Mouse (Mus musculus): Measurements from ENCODE around the gene Gm49358. TPM values are rescaled to one million over a fixed set of nuclear protein-coding genes. Genes with fewer than 3 reads are reported as not detected.

The Gm49358 gene
- total RNA-seq, 2 experiments from 2014 or later = 4.8 to 6.2 TPM

DNA sequence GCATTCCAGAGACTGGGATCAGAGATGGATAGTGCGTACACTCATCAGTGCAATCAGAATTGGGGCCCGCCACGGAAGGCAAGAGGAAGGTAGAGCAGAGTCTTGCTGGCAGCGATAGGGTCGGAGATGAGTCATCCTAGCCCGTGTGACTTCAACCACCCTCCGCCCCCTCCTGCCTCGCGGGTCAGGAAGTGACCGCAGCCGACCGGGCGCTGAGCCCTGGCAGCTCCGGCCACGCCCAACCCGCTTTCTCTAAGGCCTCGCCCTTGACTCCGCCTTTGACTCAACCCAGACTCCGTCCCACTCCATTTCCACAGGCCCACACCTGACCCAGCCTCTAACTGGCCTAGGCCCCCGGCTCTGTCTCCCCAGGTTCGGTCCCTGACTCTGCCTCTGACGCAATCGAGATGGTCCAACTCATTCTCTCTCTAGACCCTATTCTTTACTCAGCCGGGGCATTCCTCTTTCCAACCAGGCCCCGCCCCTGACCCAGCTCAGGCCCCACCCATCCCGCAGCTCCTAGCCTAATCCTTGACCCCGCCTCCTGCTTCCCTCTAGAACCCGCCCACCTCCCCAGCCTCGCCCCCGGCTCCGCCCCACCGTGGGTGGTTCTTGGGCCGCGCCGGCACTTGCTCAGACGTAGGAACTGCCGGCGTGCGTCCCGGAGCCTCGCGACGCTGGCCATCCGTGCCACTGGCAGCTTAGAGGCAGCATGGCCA lies 14.8 kb downstream of the Gm49358 start, which contains the start of gene Nt5dc3:
Nt5dc3 (plus strand) TSS at position 608 of the 719 bp plus-strand sequence.
- peak; percentile 86 to 92 for DNase-seq (ENCODE audit: low spot score in 2 of 2)

DNA sequence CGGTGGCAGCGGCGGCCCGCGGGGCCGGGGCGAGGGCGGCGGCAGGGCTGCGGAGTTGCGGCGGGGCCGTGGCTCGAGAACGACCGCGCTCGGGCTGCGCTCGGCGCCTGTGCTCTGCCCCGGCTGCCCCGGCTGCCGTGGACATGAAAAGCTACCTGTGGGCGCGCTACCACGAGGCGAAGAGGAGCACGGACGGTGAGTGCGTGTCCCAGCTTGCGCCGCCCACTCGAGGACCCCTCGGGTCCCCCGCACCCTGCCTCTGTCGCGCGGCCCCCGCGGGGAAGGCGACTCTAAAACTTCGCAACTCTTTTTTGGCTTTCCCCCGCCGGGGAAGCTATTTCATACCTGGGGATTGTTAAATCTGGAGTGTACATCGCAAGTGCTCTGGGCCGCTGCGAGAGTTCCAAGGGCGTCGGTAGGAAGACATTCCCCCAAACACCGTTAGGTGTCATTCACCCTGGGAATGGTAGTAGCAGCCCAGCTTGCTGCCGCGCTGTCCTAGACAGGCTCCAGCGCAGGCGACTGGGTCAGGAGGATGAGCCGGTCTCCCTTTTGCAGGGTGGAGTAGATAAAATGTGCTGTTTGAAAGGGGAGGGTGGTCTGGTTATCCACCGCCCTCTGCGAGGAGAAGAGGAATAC lies 15.5 kb downstream of the Gm49358 start:
- DNase-seq (ENCODE audit: low spot score in 2 of 2) = peak in 1 of 2 experiments; percentile 24

DNA sequence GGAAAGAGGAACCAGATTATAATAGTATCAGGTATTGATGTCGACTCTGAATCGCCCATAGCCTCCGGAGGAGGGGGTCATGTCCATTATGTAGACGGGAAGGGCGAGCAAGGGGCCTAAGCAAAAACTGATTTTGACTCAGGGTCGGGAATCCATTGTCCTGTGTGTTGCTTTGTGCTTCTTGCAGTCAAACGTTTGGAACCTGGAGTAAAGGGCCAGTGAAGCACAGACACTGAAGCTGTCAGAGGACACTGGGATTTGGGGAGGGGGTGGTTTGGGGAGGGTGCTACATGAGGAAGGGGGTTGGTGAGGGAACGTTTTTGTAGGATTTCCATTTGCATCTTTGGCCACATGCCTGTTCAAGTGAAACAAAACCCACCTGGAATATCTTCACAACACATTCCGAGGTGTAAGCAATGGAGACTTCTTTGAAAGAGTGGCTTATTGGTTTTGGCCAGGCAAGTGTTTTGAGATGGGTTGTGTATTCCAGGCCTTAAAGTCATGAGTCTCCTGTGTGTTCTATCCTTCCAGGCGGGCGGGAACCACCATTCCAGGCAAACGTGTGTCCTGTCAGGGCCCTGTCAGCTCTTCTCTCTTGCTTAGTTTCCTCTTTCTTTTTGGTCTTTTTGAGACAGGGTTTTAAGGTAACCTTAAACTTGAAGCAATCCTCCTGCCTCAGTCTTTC lies 16.2 kb downstream of the Gm49358 start:
- DNase-seq (ENCODE audit: low spot score in 2 of 2) = no peak

DNA sequence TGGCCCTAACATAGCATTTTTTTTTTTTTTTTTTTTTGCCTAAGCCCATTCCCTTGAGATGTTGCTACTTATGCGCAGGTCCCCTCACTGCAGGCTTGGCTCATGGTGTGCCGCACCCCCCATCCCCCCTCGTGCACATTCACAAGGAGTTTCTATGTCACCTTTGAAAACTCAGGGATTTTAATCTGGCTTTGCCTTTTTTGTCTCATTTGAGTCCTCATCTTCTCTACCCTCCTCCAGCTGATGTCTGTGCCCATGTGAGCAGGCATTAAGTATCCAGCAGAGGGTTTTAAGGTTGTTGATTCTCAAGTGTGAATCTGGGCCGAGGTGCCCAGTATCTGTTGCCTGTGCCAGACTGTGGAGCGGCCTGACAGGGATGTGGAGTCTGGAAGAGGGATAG lies 17.9 kb downstream of the Gm49358 start:
- DNase-seq (ENCODE audit: low spot score in 2 of 2) = no peak

DNA sequence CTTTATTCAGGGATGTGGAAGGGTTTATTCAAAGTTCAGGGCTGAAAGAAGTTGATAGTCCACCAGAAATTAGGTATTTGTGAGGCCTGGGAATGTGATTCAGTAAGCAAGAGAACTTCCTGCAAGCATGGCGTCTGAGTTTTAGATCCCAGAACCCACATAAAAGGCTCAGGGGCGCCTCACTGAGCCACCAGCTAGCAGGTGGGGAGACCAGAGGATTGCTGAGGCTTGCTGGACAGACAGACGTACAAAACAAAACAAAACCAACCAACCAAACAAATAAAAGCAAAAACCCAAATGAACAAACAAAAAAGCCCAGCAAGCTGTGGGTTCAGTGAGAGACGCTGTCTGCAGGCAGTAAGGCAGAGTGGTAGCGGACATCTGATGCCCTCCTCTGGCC lies 18.9 kb downstream of the Gm49358 start:
- no peak for DNase-seq (ENCODE audit: low spot score in 2 of 2)

DNA sequence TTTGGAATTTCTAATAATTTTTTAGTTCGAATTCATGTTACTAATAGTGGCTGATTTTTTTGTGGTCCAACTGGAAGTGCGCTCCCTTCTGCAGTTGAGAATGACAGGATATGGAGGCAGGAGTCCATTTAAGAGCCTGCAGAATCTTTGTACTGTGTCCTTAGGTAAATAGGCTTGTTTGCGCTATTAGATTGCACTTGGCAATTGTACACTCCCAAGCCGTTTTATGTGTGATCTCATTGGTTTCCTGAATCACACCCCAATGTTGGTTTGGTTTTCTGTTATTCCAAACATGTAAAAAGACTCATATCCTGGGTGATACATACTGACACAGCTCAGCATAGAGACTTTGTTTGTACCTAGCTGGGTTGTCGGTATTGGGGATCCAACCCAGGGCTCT lies 19.8 kb downstream of the Gm49358 start:
- DNase-seq (ENCODE audit: low spot score in 2 of 2) = no peak

DNA sequence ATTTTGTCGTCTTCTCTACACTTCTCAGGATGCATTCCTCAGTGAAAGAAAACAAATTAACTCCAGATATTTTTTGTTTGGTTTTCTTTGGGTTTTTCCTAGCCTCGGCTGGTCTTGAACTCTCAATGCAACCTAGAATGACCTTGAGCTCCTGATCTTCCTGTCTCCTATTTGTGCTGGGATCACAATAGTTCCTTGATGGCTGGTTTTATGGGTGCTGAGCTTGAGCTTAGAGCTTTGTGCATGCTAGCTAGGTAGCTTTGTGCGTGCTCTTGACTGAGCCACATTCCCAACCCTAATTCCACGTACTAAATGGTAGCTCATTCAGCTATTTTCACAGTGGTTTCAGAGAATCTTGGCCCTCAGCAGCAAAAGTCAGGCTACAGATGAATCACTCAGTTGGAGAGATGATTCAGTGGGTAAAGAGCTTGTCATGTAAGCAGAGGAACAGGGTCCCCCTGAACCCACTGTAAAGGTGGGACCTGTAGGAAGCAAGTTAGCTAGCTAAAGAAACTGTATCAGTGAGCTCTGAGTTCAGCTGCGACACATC lies 20.4 kb downstream of the Gm49358 start:
- no peak for DNase-seq (ENCODE audit: low spot score in 2 of 2)

DNA sequence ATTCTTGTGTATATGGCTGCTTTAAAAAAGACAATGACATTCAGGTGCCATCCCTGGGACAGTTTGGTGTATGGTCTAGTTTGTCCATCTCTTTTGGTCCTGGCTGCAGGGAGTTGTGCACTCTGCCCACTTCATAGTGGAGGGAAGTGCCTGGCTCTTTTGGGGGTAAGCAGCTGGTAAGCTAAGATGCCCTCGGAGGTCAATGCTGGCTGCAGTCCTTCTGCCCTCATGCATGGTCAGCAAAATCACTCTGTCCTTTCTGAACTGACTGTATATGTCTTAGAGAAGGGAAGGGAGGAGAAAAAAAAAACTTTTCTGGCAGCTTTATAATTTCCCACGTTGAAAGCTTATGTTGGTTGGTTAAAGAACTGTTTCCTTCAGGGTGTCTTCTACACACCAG lies 21.6 kb downstream of the Gm49358 start:
- DNase-seq (ENCODE audit: low spot score in 2 of 2) = no peak

DNA sequence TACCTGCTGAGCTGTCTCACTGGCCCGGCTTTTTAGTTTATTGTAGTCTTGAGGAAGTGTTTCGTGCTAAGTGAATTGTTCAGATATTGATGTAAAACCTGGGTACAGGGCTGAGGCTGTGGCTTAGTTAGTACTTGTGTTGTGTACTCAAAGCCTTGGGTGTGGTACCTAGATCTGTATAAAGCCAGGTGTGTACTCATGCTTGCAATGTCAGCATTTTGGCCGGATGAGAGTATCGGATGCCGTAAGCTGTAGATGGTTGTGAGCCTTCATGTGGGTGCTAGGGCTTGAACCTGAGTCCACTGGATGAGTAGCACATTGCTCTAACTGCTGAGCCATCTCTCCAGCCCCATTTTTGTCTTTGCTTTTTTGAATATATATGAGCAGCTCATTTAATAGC lies 22.3 kb downstream of the Gm49358 start:
- no peak for DNase-seq (ENCODE audit: low spot score in 2 of 2)

DNA sequence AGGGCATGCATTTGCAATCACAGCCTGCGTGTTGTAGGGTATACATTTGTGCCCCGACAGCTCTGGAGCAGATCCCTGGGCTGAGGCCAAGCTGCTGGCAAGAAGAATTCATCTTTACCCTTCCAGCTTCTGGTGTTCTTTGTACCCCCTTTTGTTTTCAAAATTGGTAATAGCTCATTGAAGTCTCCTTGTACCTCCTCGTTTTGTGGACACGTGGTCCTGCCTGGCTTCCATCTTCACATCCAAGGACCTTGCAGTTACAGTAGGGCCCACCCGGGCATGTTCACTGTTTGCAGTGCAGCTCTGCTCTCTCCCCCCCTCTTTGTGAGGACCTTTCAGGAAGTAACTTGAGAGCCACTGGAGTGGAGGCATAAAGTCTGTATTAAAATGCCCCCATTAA lies 24.4 kb downstream of the Gm49358 start:
- DNase-seq (ENCODE audit: low spot score in 2 of 2) = no peak

DNA sequence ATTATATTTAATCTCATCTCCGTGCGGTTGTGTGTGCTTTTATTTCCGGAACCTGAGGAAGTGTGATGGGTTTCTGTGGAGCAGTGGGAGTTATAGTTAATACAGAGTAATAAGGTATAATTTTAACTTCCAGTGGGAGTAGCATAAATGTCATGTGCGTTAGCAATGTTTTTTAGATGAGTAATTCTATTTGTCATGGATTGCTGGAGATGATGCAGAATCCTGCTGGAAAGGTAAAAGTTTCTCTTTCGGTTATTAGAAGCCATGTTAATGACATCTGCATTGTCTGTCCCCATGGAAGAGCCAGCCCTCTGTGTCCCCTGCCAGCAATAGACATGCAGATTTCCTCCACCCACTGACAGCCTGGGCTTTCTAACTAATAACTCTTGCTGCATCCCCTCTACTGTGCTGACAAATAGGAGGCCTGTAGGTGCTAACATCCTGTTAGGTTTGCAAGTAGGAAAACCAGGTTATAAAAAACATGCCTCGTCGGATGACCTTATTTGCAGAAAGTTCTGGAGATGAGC lies 25.4 kb downstream of the Gm49358 start:
- DNase-seq (ENCODE audit: low spot score in 2 of 2) = no peak

DNA sequence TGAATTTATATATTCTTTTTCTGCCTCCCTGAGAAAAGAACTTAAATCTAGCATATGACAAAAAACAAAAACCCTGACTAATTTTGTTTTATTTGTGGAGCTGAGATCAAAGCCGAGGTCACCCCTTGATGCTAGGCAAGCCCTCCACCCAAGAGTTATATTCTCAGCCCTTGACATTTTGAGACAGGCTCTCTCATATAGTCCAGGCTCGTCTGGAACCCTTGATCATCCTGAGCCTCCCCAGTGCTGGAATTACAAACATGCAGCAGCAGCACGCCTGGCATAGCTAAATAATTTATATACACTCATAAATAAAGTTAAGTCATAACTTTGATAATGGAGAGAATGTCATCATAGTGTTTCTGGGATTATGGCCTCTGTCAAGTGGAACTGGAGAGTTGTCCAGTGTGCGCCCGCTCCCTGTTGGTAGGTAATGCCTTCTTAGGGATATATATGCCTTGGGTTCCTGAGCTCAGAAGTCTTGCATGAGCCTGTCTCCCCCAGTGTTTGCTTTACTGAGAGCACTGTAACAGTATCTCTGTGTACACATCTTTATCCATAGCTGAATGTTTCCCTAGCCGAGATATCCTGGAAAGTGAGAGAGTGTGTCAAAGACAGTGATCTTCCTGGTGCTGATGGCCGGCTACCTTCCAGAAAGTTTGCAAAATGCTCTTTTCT lies 27.9 kb downstream of the Gm49358 start:
- no peak for DNase-seq (ENCODE audit: low spot score in 2 of 2)

DNA sequence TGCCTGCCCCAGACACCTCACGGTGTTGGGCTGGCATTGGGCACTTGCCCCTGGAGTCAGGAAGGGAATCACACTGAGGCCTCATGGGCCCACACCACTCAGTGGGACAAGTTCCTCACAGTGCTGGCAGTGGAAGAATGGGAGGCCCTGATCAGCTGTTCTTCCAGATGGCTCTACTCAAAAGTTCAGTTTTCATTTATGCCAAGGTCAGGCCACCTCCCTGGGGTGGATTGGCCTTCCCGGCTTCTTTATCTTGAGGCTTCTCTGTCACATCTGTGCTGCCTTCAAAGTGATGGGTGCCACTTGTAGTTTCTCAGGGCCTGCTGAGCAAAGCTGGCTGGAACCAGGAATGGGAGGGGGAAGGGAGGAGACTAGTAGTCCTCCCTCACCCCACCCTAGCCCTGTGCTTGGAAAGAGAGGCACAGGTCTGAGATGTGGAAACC lies 29.8 kb downstream of the Gm49358 start:
- DNase-seq (ENCODE audit: low spot score in 2 of 2) = no peak

DNA sequence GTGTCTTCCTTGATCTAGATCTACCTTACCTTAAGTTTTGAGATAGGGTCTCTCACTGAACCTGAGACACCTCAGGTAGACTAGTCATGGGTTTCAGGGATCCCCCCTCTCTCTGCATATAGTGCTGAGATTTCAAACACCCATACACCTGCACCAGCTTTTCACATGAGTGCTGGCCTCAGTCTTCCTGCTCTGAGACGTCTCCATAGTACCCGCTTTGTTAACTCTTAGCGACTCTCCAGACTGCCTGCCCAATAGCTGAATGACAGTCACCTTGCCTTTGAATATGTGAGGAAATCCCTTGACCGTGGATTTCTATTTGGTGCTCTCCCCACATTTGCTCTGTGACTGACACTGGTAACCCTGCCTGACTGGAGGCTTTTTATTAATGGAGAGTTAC lies 30.4 kb downstream of the Gm49358 start:
- DNase-seq (ENCODE audit: low spot score in 2 of 2) = no peak

DNA sequence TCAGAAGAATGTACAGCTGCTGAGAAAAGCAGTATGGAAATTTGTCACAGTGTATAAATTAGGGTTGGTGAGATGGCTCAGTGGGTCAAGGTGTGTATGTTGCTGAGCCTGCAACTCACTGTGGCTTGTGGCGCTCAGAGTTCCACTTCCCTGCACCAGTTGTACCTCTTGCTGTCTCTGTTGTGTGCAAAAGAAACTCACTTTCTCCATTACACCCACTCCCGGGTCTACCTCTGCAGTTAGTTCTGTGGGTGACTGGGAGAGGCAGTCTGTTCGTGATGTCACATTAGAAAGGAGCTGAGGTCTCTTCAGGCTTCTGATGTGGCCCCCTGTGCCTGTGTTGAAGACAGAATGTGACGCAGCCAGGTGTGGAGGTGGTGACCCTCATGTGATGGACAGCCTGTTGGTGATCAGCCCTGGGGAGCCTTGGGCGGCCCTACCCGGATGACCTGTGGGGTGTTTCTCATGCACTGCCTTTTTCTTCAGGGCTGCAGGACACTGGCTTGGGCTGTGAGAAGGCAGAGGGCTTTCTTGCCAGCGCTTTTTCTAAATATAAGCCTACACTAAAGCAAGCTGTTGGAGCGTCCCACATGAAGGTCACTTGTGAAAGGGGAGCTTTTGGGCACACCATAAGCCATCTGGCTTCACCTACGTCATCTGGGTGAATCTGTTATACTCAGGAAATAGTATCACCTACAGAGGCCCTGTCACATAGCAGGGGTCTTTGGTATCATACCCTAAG lies 31.2 kb downstream of the Gm49358 start:
- no peak for DNase-seq (ENCODE audit: low spot score in 2 of 2)

DNA sequence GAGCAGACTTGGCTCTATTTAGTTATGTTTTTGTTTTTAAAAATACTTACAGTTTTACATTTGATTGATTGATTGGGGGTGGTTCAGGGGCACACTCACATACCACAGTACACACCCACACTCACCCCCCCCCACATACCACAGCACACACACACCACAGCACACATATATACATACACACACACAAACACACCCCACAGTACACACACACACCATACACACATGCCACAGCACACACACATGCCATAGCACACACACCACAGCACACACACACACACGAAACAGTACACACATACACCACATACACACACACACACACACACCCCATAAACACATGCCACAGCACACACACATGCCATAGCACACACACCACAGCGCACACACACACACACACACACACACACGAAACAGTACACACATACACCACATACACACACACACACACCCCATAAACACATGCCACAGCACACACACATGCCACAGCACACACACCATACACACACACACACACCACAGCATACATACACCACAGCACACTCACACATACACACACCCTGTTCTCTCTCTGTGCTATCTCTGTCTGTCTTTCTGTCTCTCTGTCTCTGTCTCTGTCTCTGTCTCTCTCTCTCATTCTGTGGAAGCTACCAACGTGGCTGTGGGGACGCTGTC lies 32.4 kb downstream of the Gm49358 start:
- DNase-seq (ENCODE audit: low spot score in 2 of 2) = no peak

DNA sequence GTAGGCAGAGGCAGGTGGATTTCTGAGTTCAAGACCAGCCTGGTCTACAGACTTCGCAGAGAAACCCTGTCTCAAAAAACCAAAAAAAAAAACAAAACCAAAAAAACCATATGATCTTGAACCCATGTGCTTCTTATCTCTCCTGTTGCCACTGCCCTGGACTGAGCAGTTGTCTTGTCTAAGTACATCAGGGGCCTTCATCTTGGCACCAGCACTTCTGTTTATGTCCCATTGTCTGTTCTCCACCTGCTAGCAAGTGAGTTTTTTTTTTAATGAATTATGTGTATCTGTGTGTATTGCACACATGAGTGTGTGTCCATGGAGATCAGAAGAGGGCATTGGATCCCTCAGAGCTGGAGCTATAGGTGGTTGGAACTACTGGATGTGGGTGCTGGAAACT lies 43.6 kb downstream of the Gm49358 start:
- no peak for DNase-seq (ENCODE audit: low spot score in 2 of 2)

DNA sequence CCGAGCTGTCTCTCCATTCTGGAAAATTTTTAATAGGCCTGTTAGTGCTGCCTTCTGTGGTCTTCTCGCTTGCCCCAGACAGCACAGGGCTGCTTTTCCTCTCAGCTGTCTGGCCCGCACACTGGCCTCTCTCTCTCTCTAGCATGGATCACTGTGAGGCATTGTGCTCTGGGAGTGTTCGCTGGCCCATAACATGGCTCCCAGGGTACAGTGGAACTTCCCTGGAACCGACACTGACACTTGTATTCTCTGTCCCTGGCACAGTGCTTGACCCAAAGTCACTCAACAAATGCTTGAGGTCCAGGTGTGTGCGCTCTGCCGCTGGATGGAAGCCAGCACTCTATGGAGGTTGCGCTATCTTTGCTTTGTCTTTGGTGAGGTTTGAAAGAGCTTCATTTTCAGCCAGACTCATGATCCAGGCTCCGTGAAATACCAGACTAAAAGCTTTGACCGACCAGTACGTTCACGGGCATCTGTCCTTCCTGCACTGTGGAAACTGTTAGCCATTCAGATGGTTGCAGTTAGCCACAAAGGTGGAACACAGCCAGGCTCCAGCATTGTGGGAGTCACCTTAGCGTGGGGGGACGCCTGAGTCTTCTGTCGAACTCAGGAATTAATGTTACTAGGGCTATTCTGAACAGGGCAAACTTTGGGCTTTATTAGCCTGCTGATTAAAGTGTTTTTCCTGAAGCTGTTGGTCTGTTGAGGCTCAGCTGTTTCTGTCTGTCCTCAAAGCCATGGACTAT lies 44.4 kb downstream of the Gm49358 start:
- DNase-seq (ENCODE audit: low spot score in 2 of 2) = no peak

DNA sequence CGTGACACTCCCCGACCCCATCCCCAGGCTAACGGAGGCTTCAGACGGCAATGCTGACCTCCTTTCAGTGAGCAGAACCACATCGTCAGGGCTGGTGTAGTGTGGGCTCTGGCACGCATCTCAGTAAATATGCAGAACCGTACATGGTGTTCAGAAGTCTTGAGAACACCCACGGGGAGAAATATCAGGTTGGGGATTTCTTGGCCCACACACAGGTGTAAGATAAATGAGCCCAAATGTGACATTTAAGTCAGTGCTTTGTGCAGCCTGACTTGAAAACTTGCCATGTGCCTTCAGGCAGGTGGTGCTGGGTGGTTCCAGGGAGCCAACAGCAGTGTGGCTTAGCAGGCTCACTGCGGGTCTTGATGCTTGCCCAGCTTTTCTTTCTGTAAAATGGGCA lies 46.2 kb downstream of the Gm49358 start:
- DNase-seq (ENCODE audit: low spot score in 2 of 2) = no peak

Measured in adrenal gland, postnatal 4 days (tissue).